Mouse (Mus musculus) limb, embryonic 10.5 days (tissue): ENCODE data around the gene Mei4. TPM values are rescaled to one million over a fixed set of nuclear protein-coding genes. Genes with fewer than 3 reads are reported as not detected.

Source experiments
- DNase-seq: peaks from one replicate; pipeline ENCODE4 v3.0.0-alpha.2; 2017; ENCODE audit warnings: low spot score
- H3K27ac ChIP-seq: fragments of 300-500 bp; sonication (generic); 2 replicates; pipeline ENCODE4 v1.5.1; 2016; ENCODE audit warnings: mild to moderate bottlenecking
- H3K27me3 ChIP-seq: fragments of 300-500 bp; sonication (generic); 2 replicates; pipeline ENCODE4 v1.6.1; 2016; ENCODE audit warnings: low read depth, mild to moderate bottlenecking; ENCODE audit not compliant: poor library complexity, severe bottlenecking
- H3K36me3 ChIP-seq: fragments of 300-500 bp; sonication (generic); 2 replicates; pipeline ENCODE4 v1.6.1; 2016; ENCODE audit warnings: mild to moderate bottlenecking, moderate library complexity
- H3K4me1 ChIP-seq: fragments of 300-500 bp; sonication (generic); 2 replicates; pipeline ENCODE4 v1.6.1; 2016
- H3K4me3 ChIP-seq: fragments of 300-500 bp; sonication (generic); 2 replicates; pipeline ENCODE4 v1.5.1; 2016; ENCODE audit warnings: mild to moderate bottlenecking, moderate library complexity
- H3K9me3 ChIP-seq: fragments of 300-500 bp; sonication (generic); replicated peaks from 2 replicates; pipeline ENCODE4 v1.6.1; 2016; ENCODE audit warnings: mild to moderate bottlenecking
- WGBS: fragments of 180-500 bp; shearing (Covaris S2); methylation state at CpG from one replicate; pipeline ENCODE4 v1.1.7; 2016; 5-methylcytosine and 5-hydroxymethylcytosine counted together
- polyA plus RNA-seq: library from polyadenylated mRNA; unstranded; fragments of >200 nt; fragmentation: Nextera tagmentation; extraction: Ambion mirVana; gene quantifications from 2 replicates; pipeline ENCODE4 v1.2.1, GENCODE M21; 2016

The Mei4 gene
- polyA plus RNA-seq = 0.68 and 0.79 TPM in 2 replicates

DNA sequence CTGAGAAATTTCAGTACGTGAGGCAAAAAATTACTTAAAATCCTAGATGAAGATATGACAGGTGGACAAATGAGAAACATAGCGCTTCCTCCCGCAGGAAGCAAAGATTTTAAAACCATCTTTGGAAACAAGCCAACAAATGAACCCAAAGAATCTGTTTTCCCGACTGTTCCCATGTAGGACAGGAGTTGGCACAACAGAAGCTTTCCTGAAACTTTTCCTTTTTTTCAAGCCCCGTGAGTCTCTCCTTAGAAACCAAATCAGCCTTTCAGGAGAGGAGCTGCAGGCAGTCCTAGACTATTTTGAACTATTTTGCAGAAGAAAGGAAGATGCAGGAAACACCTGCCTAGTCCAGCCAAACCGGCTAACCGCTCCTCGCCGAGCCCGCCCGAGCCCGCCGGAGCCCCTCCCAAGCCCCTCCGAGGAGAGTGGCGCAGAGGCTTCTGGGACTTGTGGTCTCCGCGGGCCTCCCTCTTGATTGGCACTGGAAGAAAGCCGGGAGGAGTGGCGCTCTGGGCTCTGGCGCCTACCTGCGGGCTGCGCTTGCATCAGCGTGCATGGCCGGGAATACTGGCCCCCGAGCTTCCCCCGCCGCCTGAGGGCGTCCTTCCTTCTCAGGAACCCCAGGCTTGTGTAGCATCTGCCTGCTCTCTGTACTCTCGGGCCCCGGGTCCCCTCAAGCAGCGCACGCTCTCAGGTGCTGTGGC is at the start of gene Mei4:
Gene Mei4, plus strand, starts transcription at position 490 of the 707 bp plus-strand sequence.
- peak; percentile 85 for DNase-seq
- Histone ChIP-seq H3K27me3 (peaks cover 20% of the 10 kb centered on the region), H3K4me3 (peak within 1 kb of the TSS; percentile 62), H3K9me3 (no peaks in the 10 kb centered on the region), H3K27ac (peak within 1 kb of the TSS; percentile 70), H3K4me1 (peaks cover 7% of the 10 kb centered on the region; the same call in 1 of the 2 replicates), H3K36me3 (no peaks in the 10 kb centered on the region)
- WGBS = 4% methylated on average over 32 of the region's 32 CpGs

DNA sequence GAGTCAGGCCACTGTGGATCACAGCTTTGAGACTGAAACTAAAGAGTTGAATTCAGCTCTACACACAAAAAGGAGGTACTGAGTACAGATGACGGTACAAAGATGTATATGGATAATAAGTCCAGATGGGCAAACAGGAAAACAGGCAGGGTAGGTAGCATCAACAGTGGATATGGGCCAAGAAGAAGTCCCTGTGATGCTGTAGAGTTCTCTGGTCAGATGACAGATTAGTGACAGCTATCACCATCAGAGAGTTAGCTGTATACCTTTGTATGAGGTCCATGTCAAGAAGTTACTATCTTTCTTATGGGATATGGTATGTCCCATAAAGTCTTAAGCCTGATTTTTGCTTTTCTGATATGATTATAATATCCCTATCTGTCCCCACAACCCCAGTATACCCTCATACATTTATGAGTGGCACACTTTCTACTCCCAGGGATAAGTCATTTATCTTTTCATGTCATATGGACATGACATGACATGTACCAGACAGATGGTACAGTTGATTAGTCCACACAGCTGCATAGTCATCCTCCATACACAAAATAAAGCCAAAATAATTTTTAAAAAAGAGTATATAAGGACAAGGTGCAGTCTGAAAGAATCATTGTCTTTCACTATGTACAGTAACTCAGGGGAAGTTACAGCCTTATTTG is 43.6 kb upstream of the Mei4 start:
- no peak for DNase-seq
- Histone ChIP-seq H3K4me1 (no peaks in the 10 kb centered on the region), H3K36me3 (no peaks in the 10 kb centered on the region), H3K4me3 (no peak overlapping the region), H3K27ac (no peak overlapping the region), H3K9me3 (no peaks in the 10 kb centered on the region), H3K27me3 (no peaks in the 10 kb centered on the region)
- WGBS = 98% methylated on average over 1 of the region's 1 CpGs

DNA sequence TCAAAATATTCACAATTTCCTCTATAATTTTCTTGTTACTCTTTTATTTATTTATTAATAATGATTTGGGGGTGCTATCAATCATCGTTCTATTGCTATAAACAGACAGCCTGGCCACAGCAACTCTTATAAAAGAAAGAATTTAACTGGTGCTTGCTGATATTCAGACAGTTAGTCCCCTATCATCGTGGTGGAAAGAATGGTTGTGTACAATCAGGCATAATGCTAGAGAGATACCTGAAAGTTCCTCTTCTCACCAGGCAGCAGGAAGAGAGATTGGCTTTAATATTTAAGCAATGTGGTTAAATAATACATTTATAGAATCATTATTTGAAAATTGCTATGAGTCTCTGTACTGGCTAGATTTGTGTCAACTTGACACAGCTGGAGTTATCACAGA is 35.9 kb upstream of the Mei4 start:
- Histone ChIP-seq H3K27me3 (no peaks in the 10 kb centered on the region), H3K9me3 (no peaks in the 10 kb centered on the region), H3K4me3 (no peak overlapping the region), H3K36me3 (no peaks in the 10 kb centered on the region), H3K27ac (no peak overlapping the region), H3K4me1 (no peaks in the 10 kb centered on the region)
- DNase-seq = no peak
- 94% methylated on average over 2 of the region's 2 CpGs for WGBS

DNA sequence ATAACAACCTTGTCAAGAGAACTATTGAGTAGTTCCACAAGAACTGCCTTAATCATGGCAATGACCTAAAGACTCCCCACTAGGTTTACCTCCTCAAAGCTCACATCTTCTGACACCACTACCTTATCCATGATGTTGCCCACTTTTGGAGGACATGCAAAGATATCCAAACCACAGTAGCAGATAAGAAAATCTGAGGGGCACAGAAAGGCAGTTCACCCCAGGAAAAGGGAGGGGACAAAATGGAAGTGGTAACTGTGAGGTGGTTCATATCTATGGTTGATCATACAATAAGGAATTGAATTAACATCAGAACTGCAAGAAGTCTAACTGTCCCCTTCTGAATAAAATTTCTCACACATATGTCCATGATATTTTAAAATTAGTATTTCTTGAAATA is 29.4 kb upstream of the Mei4 start:
- Histone ChIP-seq H3K9me3 (no peaks in the 10 kb centered on the region), H3K4me1 (no peaks in the 10 kb centered on the region), H3K36me3 (no peaks in the 10 kb centered on the region), H3K27ac (no peak overlapping the region), H3K4me3 (no peak overlapping the region), H3K27me3 (no peaks in the 10 kb centered on the region)
- no peak for DNase-seq

DNA sequence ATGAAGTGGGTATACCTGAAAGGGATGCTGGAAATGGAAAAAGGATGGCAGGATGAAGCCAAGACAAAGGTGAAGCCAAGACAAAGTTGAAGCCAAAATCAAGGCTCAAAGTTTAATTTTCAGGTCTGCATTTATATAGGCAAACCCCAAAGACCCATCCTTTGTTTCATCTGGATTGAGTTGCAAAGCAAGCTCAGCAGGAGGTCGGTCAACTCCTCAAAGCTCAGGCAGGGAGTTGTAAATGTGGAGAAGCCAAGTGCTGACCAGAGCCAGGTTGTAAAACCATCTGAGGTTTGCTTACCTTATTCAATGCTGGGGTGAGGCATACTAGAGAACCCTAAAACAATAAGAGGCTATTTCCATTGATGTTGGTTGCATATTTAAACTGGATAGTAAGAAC is 4.6 kb upstream of the Mei4 start:
- 20% methylated on average over 1 of the region's 1 CpGs for WGBS
- no peaks in the 10 kb centered on the region for H3K36me3 ChIP-seq

DNA sequence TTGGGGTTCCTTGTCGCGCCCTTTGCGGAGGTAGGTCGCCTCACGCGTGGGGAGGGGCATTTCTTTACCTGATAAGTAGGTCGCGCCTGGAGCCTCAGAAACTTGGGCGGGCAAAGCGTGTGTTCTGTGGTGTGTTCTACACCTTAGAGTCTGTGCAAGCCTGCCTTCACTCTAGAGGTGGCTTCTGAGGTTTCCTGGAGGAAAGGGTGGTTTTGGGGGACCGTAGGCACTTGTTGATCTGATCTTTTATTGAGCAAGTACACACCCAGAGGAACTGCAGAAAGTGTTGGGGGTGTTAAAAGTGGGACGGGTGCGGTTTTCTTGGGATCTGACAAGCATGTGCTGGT is 391 bp downstream of the Mei4 start:
- DNase-seq = no peak
- peaks cover 7% of the 10 kb centered on the region; the same call in 1 of the 2 replicates for H3K4me1 ChIP-seq
- no peaks in the 10 kb centered on the region for H3K9me3 ChIP-seq
- peak overlapping the region; percentile 70 for H3K27ac ChIP-seq
- H3K4me3 ChIP-seq = peak overlapping the region; percentile 62
- peaks cover 20% of the 10 kb centered on the region for H3K27me3 ChIP-seq
- 25% methylated on average over 13 of the region's 13 CpGs for WGBS
- no peaks in the 10 kb centered on the region for H3K36me3 ChIP-seq

More for the DNA sequence above, 4.6 kb upstream of the Mei4 start:
- Histone ChIP-seq H3K4me3 (no peak overlapping the region), H3K4me1 (peaks cover 7% of the 10 kb centered on the region; the same call in 1 of the 2 replicates), H3K27me3 (peaks cover 20% of the 10 kb centered on the region), H3K27ac (no peak overlapping the region), H3K9me3 (no peaks in the 10 kb centered on the region)
- DNase-seq = no peak

DNA sequence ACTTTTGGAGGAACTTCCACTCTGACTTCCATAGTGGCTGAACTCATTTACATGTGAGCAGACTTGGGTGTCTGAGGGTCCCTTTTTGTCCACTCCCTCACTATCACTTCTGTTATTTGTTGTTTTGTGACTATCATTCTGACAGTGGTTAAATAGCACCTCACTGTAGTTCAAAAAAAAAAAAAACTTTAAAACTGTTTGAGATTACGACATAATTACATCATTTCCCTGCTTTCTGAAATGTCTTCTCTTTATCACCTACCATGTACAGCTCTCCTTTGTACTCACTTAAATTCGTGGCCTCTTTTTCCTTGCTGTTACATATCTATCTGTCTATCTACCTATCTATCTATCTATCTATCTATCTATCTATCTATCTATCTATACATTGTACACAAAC is 2.6 kb downstream of the Mei4 start:
- WGBS = 80% methylated on average over 2 of the region's 2 CpGs
- Histone ChIP-seq H3K4me3 (no peak overlapping the region), H3K36me3 (no peaks in the 10 kb centered on the region), H3K4me1 (peaks cover 7% of the 10 kb centered on the region; the same call in 1 of the 2 replicates), H3K9me3 (no peaks in the 10 kb centered on the region), H3K27me3 (peaks cover 20% of the 10 kb centered on the region), H3K27ac (no peak overlapping the region)
- no peak for DNase-seq

DNA sequence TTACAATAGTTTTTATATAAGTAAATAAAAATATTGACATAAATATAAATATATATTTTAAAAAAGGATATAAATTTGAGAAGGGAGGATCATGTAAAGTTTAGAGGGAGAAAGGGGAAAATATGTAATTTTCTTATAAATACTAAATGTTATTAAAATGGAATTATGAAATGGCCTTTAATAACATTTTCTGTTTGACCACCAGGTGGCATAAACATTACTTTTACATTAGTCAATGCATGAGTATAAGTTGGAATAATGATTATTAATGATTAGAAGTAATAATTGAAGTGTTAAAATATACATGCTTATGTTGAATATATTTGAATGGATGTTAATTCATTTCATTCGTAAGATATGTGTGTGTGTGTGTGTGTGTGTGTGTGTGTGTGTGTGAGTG is 58.0 kb downstream of the Mei4 start:
- no peak overlapping the region for H3K27ac ChIP-seq
- no peaks in the 10 kb centered on the region for H3K36me3 ChIP-seq
- 83% methylated on average over 1 of the region's 1 CpGs for WGBS
- no peaks in the 10 kb centered on the region for H3K9me3 ChIP-seq
- H3K27me3 ChIP-seq = no peaks in the 10 kb centered on the region
- DNase-seq = no peak
- H3K4me1 ChIP-seq = no peaks in the 10 kb centered on the region
- H3K4me3 ChIP-seq = no peak overlapping the region

DNA sequence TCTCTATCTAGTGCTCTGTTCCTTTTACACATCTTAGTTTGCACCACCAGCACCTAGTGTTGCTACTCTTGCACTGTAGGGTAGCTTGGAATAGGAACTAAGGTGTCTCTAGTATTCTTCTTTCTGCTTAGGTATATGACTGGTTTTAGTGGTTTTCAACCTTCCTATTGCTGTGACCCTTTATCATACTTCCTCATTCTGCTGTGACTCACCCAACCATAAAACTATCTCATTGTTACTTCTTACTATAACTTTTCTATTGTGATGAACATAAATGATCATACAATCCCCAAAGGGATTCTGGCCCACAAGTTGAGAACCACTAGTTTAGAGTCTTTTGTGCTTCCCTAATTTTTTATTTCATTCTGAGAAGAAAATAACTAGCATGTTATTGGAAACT is 61.3 kb downstream of the Mei4 start:
- Histone ChIP-seq H3K27me3 (no peaks in the 10 kb centered on the region), H3K4me1 (no peaks in the 10 kb centered on the region), H3K27ac (no peak overlapping the region), H3K4me3 (no peak overlapping the region), H3K36me3 (no peaks in the 10 kb centered on the region), H3K9me3 (no peaks in the 10 kb centered on the region)
- DNase-seq = no peak

DNA sequence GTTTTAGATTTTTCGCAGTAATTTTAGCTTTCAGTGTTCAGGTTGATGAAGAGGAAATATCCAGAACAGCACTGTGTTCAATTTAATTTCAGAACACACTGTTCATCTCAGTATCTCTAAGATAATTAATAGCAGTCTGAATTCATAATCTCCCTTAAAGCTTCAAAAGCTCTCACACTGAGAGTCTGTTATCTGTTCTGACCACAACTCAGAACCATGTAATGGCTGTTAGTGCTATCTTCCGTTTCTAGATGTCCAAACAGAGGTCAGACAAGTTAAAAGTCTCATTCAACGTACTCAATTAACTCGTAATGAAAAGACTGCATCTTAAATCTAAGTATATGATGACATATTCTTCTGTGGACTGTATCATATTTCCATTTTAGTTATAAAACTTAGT is 77.1 kb downstream of the Mei4 start:
- no peak for DNase-seq
- Histone ChIP-seq H3K36me3 (no peaks in the 10 kb centered on the region), H3K9me3 (no peaks in the 10 kb centered on the region), H3K27me3 (no peaks in the 10 kb centered on the region), H3K4me3 (no peak overlapping the region), H3K4me1 (no peaks in the 10 kb centered on the region), H3K27ac (no peak overlapping the region)
- WGBS = 86% methylated on average over 4 of the region's 4 CpGs

DNA sequence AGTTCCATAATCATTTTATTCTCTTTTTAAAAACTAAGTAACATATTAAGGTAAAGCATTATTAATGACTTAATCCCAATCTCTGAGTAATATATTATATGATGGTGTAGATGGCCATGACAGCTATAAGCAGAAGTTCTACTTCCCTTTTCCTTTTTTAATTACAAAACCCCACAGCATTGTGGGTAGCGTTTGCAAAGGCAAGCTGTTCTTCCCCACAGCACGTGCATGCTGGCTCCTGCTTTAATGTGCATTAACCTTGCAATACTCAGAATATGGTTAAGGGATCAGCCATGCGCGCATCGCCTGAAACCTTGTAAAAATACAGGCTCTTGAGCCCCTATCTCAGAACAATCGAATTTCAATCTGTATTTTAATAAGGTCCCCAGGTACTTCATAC is 82.2 kb downstream of the Mei4 start:
- no peak for DNase-seq
- H3K4me3 ChIP-seq = no peak overlapping the region
- no peaks in the 10 kb centered on the region for H3K36me3 ChIP-seq
- 87% methylated on average over 6 of the region's 6 CpGs for WGBS
- H3K27me3 ChIP-seq = no peaks in the 10 kb centered on the region
- H3K4me1 ChIP-seq = no peaks in the 10 kb centered on the region
- H3K27ac ChIP-seq = no peak overlapping the region
- H3K9me3 ChIP-seq = no peaks in the 10 kb centered on the region

DNA sequence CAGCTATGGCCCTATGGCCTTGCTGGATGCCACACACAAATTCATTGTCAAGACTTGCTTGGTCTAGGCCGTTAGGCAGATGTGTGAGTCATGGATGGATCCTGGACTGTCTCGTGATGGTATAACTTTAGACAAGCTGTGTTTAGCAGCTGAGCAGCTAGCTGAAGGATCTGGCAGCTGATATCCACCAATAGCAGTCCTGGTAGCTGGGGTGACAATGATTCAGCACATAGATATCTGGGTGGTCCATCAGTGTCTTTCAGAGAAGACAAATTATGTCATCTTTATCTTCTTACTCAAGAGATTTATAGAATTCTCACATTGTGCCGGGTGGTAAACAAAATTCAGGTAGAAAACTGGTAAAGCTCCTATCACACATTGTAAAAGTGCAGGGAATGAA is 93.4 kb downstream of the Mei4 start:
- no peak overlapping the region for H3K27ac ChIP-seq
- WGBS = 89% methylated on average over 3 of the region's 3 CpGs
- no peaks in the 10 kb centered on the region for H3K4me1 ChIP-seq
- DNase-seq = no peak
- H3K36me3 ChIP-seq = no peaks in the 10 kb centered on the region
- H3K27me3 ChIP-seq = no peaks in the 10 kb centered on the region
- H3K9me3 ChIP-seq = no peaks in the 10 kb centered on the region
- H3K4me3 ChIP-seq = no peak overlapping the region

DNA sequence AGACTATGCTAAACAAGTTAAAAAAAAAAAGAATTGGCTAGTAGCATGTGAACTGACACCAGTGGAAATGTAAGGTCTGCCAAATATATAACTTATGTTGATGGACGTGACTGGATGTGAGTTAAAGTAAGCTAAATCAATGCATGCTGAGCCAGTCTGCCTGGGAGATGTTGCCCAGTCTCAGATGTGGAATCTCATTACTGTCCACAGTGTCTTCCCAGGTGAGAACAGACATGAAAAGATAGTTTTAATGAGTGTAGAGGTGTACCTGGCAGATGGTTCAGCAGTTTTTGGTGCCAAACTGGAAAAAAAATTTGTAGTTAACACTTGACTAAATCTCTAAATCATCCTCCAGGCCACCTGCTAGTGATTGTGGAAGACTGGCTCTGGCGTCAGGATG is 94.4 kb downstream of the Mei4 start:
- Histone ChIP-seq H3K27ac (no peak overlapping the region), H3K4me3 (no peak overlapping the region), H3K9me3 (no peaks in the 10 kb centered on the region), H3K36me3 (no peaks in the 10 kb centered on the region), H3K27me3 (no peaks in the 10 kb centered on the region), H3K4me1 (no peaks in the 10 kb centered on the region)
- WGBS = 86% methylated on average over 2 of the region's 2 CpGs
- DNase-seq = no peak
